Mouse (Mus musculus) heart, embryonic 10.5 days (tissue): Measurements from ENCODE around the gene Gpr19. TPM values are rescaled to one million over a fixed set of nuclear protein-coding genes. Genes with fewer than 3 reads are reported as not detected.
A peak's percentile ranks its signal among the peaks of the same experiment; 100 is the strongest.

Source experiments
- DNase-seq: peaks from one replicate; pipeline ENCODE4 v3.0.0-alpha.2; 2017; ENCODE audit warnings: low spot score
- H3K27ac ChIP-seq: fragments of 300-500 bp; sonication (generic); 2 replicates; pipeline ENCODE4 v1.5.1; 2016; ENCODE audit warnings: mild to moderate bottlenecking
- H3K27me3 ChIP-seq: fragments of 300-500 bp; sonication (generic); 2 replicates; pipeline ENCODE4 v1.6.1; 2016; ENCODE audit warnings: mild to moderate bottlenecking; ENCODE audit not compliant: poor library complexity, insufficient read depth, severe bottlenecking
- H3K36me3 ChIP-seq: fragments of 300-500 bp; sonication (generic); 2 replicates; pipeline ENCODE4 v1.6.1; 2016; ENCODE audit warnings: mild to moderate bottlenecking, moderate library complexity
- H3K4me1 ChIP-seq: fragments of 300-500 bp; sonication (generic); 2 replicates; pipeline ENCODE4 v1.6.1; 2016; ENCODE audit warnings: mild to moderate bottlenecking
- H3K4me3 ChIP-seq: fragments of 300-500 bp; sonication (generic); 2 replicates; pipeline ENCODE4 v1.5.1; 2016; ENCODE audit warnings: mild to moderate bottlenecking, moderate library complexity
- H3K9me3 ChIP-seq: fragments of 300-500 bp; sonication (generic); 2 replicates; pipeline ENCODE4 v1.6.1; 2016; ENCODE audit warnings: mild to moderate bottlenecking, moderate library complexity
- WGBS: fragments of 180-500 bp; shearing (Covaris S2); methylation state at CpG from one replicate; pipeline ENCODE4 v1.1.7; 2016; 5-methylcytosine and 5-hydroxymethylcytosine counted together
- polyA plus RNA-seq: library from polyadenylated mRNA; unstranded; fragments of >200 nt; fragmentation: Nextera tagmentation; extraction: Ambion mirVana; gene quantifications from 2 replicates; pipeline ENCODE4 v1.2.1, GENCODE M21; 2016

The Gpr19 gene
- polyA plus RNA-seq, 1 experiment from 2014 or later, result 9.0 TPM

- Histone ChIP-seq H3K4me3 (peak within 1 kb of the TSS; percentile 92), H3K27ac (peak within 1 kb of the TSS; percentile 96), H3K36me3 (0 out of 2 replicates have a peak, but pooled peaks cover 11% of the 10 kb centered on the region), H3K4me1 (peaks cover 32% of the 10 kb centered on the region), H3K9me3 (no peaks in the 10 kb centered on the region), H3K27me3 (no peaks in the 10 kb centered on the region)
- WGBS, result under 1% methylated on average over 77 of the region's 77 CpGs
- peak; percentile 95 for DNase-seq
These were observed 22.0 kb upstream of the Gpr19 start, which contains the start of gene Cdkn1b for GRCm38 (mm10) chr6:134920190-134921013. Gene Cdkn1b, plus strand, starts transcription at chr6:134920401.

- Histone ChIP-seq H3K9me3 (no peaks in the 10 kb centered on the region), H3K27ac (peak overlapping the region; percentile 96), H3K4me3 (peak overlapping the region; percentile 92), H3K36me3 (0 out of 2 replicates have a peak, but pooled peaks cover 11% of the 10 kb centered on the region), H3K4me1 (peaks cover 32% of the 10 kb centered on the region), H3K27me3 (no peaks in the 10 kb centered on the region)
- no peak for DNase-seq
- 3% methylated on average over 37 of the region's 37 CpGs for WGBS
These were observed 21.3 kb upstream of the Gpr19 start for GRCm38 (mm10) chr6:134919511-134920189.

GRCm38 (mm10) chr6:134918769-134919168 lies 20.4 kb upstream of the Gpr19 start:
- no peak for DNase-seq
- Histone ChIP-seq H3K36me3 (0 out of 2 replicates have a peak, but pooled peaks cover 5% of the 10 kb centered on the region), H3K9me3 (no peaks in the 10 kb centered on the region), H3K4me3 (no peak overlapping the region), H3K4me1 (peaks cover 30% of the 10 kb centered on the region), H3K27me3 (no peaks in the 10 kb centered on the region), H3K27ac (peak overlapping the region; percentile 96)
- WGBS, result 91% methylated on average over 10 of the region's 10 CpGs

- peak; percentile 84 for DNase-seq
- Histone ChIP-seq H3K27ac (peak overlapping the region; percentile 81), H3K36me3 (no peaks in the 10 kb centered on the region), H3K27me3 (no peaks in the 10 kb centered on the region), H3K9me3 (no peaks in the 10 kb centered on the region), H3K4me3 (peak overlapping the region; percentile 66), H3K4me1 (peaks cover 15% of the 10 kb centered on the region)
- 2% methylated on average over 11 of the region's 11 CpGs for WGBS
These were observed 18.7 kb upstream of the Gpr19 start for GRCm38 (mm10) chr6:134917087-134917486.

DNA sequence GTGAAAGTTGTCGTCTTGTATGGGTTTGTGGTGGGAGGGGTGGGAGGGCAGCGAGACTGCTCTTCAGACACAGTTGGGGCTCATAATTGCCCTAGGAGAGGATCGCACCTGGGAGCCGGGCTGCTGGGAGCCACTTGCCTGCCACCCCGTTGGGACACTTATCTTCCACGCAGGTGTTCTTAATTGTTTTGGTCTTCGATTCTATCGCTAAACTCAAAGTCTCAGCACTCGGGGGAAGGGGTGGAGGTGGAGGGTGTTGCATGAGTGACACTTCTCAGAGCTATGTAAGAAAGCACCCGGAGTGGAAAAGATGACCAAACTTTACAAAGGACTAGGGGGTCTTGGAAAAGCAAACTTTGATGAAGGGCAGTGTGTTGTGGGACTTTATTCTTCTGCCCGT lies 18.3 kb upstream of the Gpr19 start:
- Histone ChIP-seq H3K9me3 (no peaks in the 10 kb centered on the region), H3K4me1 (peaks cover 11% of the 10 kb centered on the region), H3K36me3 (no peaks in the 10 kb centered on the region), H3K27ac (peak overlapping the region; percentile 81), H3K27me3 (no peaks in the 10 kb centered on the region), H3K4me3 (peak overlapping the region; percentile 66)
- WGBS, result 1% methylated on average over 11 of the region's 11 CpGs
- DNase-seq, result peak; percentile 77

- 85% methylated on average over 5 of the region's 5 CpGs for WGBS
- H3K9me3 ChIP-seq, result no peaks in the 10 kb centered on the region
- no peak for DNase-seq
- no peaks in the 10 kb centered on the region for H3K36me3 ChIP-seq
- no peaks in the 10 kb centered on the region for H3K27me3 ChIP-seq
- H3K4me3 ChIP-seq, result no peak overlapping the region
- H3K4me1 ChIP-seq, result peaks cover 6% of the 10 kb centered on the region; the same call in 1 of the 2 replicates
- H3K27ac ChIP-seq, result no peak overlapping the region
These were observed 16.1 kb upstream of the Gpr19 start for GRCm38 (mm10) chr6:134914523-134914922.

DNA sequence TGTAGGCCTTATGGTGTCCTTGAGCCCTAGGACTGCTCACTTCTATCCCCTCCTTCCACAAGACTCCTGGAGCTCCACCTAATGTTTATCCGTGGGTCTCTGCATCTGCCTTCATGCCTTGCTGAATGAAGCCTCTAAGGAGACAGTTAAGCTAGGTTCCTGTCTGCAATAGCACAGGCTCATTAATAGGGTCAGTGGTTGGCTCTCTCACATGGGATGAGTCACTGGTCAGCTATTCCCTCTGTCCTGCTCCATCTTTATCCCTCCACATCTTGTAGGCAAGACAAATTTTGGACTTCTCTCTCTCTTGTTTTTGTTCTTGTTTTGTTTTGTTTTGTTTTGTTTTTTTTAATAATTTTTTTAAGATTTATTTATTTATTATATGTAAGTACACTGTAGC lies 7.4 kb upstream of the Gpr19 start:
- DNase-seq, result no peak
- Histone ChIP-seq H3K27me3 (no peaks in the 10 kb centered on the region), H3K4me1 (no peaks in the 10 kb centered on the region), H3K4me3 (no peak overlapping the region), H3K9me3 (no peaks in the 10 kb centered on the region), H3K27ac (no peak overlapping the region), H3K36me3 (no peaks in the 10 kb centered on the region)
- WGBS, result 77% methylated on average over 1 of the region's 1 CpGs

DNA sequence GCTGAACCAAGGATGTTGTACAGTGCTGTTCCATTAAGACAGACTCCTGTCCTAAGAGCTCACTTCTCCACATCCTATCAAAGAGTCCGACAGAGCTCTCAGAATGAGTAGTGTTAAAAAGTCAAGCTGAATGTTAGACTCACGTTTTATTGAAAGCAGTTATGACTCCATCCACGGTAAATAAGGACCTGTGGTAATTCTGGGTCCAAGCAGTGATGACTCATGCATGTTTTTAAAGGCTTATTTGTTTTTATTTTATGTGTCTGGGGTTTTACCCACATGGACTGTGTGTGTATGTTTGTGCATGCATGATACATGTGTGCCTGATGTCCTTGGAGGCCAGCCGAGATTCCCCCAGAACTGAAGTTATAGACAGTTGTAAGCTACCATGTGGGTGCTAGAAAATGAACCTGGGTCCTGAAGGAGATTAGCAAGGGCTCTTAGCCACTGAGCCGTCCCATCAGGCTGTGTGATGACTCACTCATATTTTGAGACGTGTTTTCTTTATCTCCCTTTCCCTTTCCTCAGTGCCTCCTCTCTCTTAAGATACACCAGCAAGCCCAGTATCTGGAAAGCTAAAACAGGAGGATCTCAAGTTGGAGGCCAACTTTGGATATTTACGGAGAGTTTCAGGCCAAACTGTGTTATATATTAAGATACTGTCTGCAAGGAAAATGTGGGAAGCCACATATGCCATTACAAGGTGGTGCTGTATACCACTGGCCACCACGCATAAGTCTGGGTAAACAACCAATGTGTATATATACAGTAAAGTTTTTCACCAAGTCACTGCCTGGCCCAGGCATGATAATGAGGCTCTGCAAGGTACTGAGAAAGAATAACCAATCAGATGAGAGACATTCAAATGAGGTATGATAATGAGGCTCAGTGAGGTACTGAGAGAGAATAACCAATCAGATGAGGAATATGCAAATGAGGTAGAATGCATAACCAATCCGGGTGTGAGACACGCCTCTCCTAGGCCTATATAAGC lies 5.8 kb upstream of the Gpr19 start:
- Histone ChIP-seq H3K36me3 (no peaks in the 10 kb centered on the region), H3K27me3 (no peaks in the 10 kb centered on the region), H3K4me1 (no peaks in the 10 kb centered on the region), H3K4me3 (no peak overlapping the region), H3K9me3 (no peaks in the 10 kb centered on the region), H3K27ac (no peak overlapping the region)
- DNase-seq, result no peak
- 83% methylated on average over 10 of the region's 10 CpGs for WGBS

DNA sequence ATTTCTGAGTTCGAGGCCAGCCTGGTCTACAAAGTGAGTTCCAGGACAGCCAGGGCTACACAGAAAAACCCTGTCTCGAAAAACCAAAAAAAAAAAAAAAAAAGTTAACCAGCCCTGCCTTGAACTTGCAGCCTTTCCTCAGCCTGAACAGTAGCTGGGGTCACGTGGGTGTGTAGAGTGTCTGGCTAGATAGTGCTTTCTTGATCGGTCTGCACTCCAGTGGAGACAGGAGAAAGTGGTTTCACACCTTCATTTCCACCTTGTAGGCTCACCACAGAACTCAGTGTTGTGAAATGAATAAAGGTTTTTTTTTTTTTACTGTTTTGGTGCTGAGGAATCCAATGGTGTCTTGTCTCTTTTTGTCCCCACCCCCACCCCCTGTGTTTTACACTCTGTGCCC lies 5.0 kb upstream of the Gpr19 start:
- Histone ChIP-seq H3K4me1 (no peaks in the 10 kb centered on the region), H3K9me3 (no peaks in the 10 kb centered on the region), H3K36me3 (no peaks in the 10 kb centered on the region), H3K4me3 (no peak overlapping the region), H3K27ac (no peak overlapping the region), H3K27me3 (no peaks in the 10 kb centered on the region)
- WGBS, result 83% methylated on average over 4 of the region's 4 CpGs
- no peak for DNase-seq

DNA sequence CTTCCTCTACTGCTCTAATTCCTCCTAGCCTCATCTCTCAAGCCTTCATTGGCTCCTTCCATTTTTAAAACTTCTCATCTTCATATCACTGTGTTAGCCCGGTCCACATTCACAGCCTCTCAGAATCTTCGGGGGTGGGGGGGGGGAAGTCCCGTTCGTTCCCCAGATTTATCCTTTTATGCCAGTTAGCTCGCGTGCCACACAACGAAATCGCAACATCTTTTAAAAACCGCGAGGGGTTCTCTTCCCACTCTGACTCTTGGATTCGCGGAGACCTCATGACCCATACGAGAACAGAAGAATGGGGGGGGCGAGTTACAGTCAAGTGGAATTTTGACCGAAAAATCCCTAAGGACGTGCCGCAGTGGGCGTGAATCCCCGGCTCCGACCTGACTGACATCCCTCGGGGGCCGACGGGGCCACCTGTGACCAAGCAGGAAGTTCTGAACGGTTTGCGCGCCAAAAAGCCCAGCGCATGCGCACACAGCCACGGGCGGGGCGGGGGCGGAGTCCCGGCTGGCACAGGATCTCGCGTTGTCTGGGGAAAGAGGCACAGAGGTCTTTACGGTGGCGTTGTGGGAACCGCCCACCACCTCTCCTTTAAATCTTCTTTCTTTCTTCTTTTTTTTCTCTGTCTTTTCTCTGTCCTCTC lies 809 bp downstream of the Gpr19 start:
- WGBS, result under 1% methylated on average over 38 of the region's 38 CpGs
- Histone ChIP-seq H3K4me1 (peaks cover 8% of the 10 kb centered on the region), H3K27ac (peak overlapping the region; percentile 99), H3K36me3 (no peaks in the 10 kb centered on the region), H3K9me3 (no peaks in the 10 kb centered on the region), H3K27me3 (no peaks in the 10 kb centered on the region), H3K4me3 (peak overlapping the region; percentile 72)
- DNase-seq, result peak; percentile 99

DNA sequence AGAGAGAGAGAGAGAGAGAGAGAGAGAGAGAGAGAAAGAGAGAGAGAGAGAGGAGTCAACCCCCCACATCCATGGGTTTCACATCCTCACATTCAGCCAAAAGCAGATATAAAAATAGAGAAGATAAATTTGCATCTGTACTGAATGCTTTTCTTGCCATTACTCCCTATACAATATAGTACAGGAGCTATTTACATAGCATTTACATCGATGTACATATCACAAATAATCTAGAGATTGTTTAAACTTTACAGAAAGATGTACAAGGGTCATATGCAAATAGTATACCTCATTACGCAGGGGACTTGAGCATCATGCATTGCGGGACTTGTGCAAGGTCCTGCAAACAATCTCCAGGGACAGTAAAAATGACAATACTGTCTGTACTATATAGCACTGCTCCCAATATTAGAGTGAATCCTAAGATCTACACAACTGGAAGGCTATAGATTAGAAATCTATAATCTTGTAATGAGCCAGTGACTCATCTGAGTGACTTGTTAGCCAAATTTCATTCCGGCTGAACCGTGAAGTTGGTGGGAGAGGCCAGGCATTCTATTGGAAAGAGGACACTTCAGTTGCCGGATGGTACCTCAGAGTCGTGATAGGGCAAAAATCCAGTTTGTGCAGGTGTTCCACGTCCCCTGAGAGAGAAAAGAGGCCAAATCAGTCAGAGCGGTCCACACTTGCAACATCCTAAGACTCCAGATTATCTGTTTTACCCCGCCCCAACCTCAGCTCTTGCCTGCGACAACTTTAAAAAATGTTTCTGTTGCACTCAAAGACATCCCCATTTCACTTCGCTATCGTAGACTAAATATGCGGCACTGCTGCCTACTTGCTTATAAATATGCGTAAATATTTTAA lies 1.6 kb downstream of the Gpr19 start:
- peaks cover 8% of the 10 kb centered on the region for H3K4me1 ChIP-seq
- peak overlapping the region; percentile 99 for H3K27ac ChIP-seq
- WGBS, result 58% methylated on average over 15 of the region's 15 CpGs
- H3K4me3 ChIP-seq, result peak overlapping the region; percentile 72
- no peaks in the 10 kb centered on the region for H3K9me3 ChIP-seq
- no peaks in the 10 kb centered on the region for H3K27me3 ChIP-seq
- H3K36me3 ChIP-seq, result no peaks in the 10 kb centered on the region
- no peak for DNase-seq
